Mouse (Mus musculus) liver, adult 2 months (tissue): ENCODE data around the gene Chst7.

ENCODE experiments used
- CTCF ChIP-seq: fragments of 200-500 bp; IDR thresholded peaks from 2 replicates; pipeline ENCODE4 v1.5.1; 2011; ENCODE audit warnings: low read depth, low read length, control low read depth
- POLR2A ChIP-seq: fragments of 200-500 bp; IDR thresholded peaks from 2 replicates; pipeline ENCODE4 v1.6.1; 2011; ENCODE audit warnings: low read length, control low read depth; ENCODE audit not compliant: insufficient read depth; ENCODE audit errors: extremely low read depth

- TF ChIP-seq POLR2A (no peak), CTCF (no peak)
Observed at GRCm38 (mm10) chrX:20060769-20061315, 1.5 kb downstream of the Chst7 start.
